Mouse (Mus musculus) midbrain, postnatal 0 days (tissue): Measurements from ENCODE around the gene 1700011M02Rik. TPM values are rescaled to one million over a fixed set of nuclear protein-coding genes. Genes with fewer than 3 reads are reported as not detected.
"Not testable (repeated sequence)": the region's sequence is repeated elsewhere in the genome, so short reads cannot be mapped to it uniquely, and the experiment has no call there.

Experiments used
- ATAC-seq: fragments of 200-750 bp; cut with Nextera tagmentation; 2 replicates; pipeline ENCODE4 v1.8.0; 2017; ENCODE audit warnings: moderate number of reproducible peaks, mild to moderate bottlenecking, moderate TSS enrichment, moderate library complexity; ENCODE audit not compliant: low FRiP score
- DNase-seq: peaks from one replicate; pipeline ENCODE4 v3.0.0-alpha.2; 2015; ENCODE audit warnings: low spot score
- H3K27ac ChIP-seq: fragments of 300-500 bp; sonication (generic); 2 replicates; pipeline ENCODE4 v1.5.1; 2014; ENCODE audit warnings: low read depth, mild to moderate bottlenecking, low read length, mixed read lengths
- H3K27me3 ChIP-seq: fragments of 300-500 bp; sonication (generic); 2 replicates; pipeline ENCODE4 v1.6.1; 2014; ENCODE audit warnings: low read length, control low read depth, mixed read lengths; ENCODE audit not compliant: insufficient read depth
- H3K36me3 ChIP-seq: fragments of 300-500 bp; sonication (generic); 2 replicates; pipeline ENCODE4 v1.6.1; 2014; ENCODE audit warnings: low read length, control low read depth, mixed read lengths; ENCODE audit not compliant: insufficient read depth
- H3K4me1 ChIP-seq: fragments of 300-500 bp; sonication (generic); 2 replicates; pipeline ENCODE4 v1.6.1; 2014; ENCODE audit warnings: mild to moderate bottlenecking, control low read depth, antibody characterized with exemption, low read length, mixed read lengths; ENCODE audit not compliant: insufficient read depth
- H3K4me2 ChIP-seq: fragments of 300-500 bp; sonication (generic); 2 replicates; pipeline ENCODE4 v1.6.1; 2014; ENCODE audit warnings: low read depth, mild to moderate bottlenecking, low read length, mixed read lengths; ENCODE audit not compliant: poor library complexity, severe bottlenecking
- H3K4me3 ChIP-seq: fragments of 300-500 bp; sonication (generic); 2 replicates; pipeline ENCODE4 v1.5.1; 2014; ENCODE audit warnings: low read depth, mild to moderate bottlenecking, low read length, moderate library complexity
- H3K9ac ChIP-seq: fragments of 300-500 bp; sonication (generic); replicated peaks from 2 replicates; pipeline ENCODE4 v1.6.1; 2014; ENCODE audit warnings: mild to moderate bottlenecking, low read length, moderate library complexity, mixed read lengths; ENCODE audit not compliant: poor library complexity, severe bottlenecking
- H3K9me3 ChIP-seq: fragments of 300-500 bp; sonication (generic); 2 replicates; pipeline ENCODE4 v1.6.1; 2016; ENCODE audit warnings: low read length, control low read depth
- CTCF ChIP-seq: IDR thresholded peaks from 2 replicates; pipeline ENCODE4 v1.5.1; 2016; ENCODE audit warnings: antibody characterized with exemption, mild to moderate bottlenecking
- WGBS: fragments of 180-500 bp; shearing (Covaris S2); extraction: QIAGEN DNeasy Blood & Tissue Kit; methylation state at CpG from one replicate; pipeline ENCODE4 v1.1.7; 2014; 5-methylcytosine and 5-hydroxymethylcytosine counted together
- polyA plus RNA-seq: library from polyadenylated mRNA; unstranded; fragments of >200 nt; fragmentation: Nextera tagmentation; extraction: Ambion mirVana; gene quantifications from 2 replicates; pipeline ENCODE4 v1.2.1, GENCODE M21; 2015
- total RNA-seq: library from RNA; depleted of rRNA; stranded (reverse); fragments of >200 nt; gene quantifications from 2 replicates; pipeline ENCODE4 v1.2.3, GENCODE M21; 2014; rRNA removed

1700011M02Rik gene
- total RNA-seq = not detected in 2 replicates
- polyA plus RNA-seq = not detected in 2 replicates

DNA sequence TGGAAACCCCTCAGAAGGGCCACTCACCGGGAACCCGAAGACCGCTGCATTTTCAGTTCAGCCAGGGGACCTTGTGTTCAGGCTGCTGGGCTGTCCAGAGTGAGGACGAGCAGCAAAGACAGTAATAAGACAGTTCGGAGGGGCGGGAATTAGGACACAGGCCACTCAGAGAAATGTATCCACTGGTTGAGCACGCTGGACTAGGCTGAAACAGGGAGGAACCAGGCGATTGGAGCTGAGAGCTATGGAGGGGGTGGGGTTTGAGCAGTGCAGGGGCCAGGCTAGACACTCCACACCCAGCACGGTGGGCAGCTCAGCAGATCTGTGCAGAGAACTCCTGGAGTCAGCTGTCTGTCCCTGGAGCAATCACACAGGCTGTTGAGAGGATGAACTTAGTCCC lies at the start of gene 1700011M02Rik, which contains the start of gene Dmrtc1a:
Gene 1700011M02Rik, plus strand, starts transcription at position 319 of the 400 bp plus-strand sequence.
Gene Dmrtc1a, minus strand, starts transcription at position 101 of the 400 bp plus-strand sequence.
- DNase-seq, H3K4me3 ChIP-seq, ATAC-seq, H3K27me3 ChIP-seq, H3K4me1 ChIP-seq, H3K9me3 ChIP-seq, H3K27ac ChIP-seq, H3K36me3 ChIP-seq, H3K4me2 ChIP-seq, H3K9ac ChIP-seq: not testable (repeated sequence)
- 68% methylated on average over 6 of the region's 9 CpGs for WGBS

DNA sequence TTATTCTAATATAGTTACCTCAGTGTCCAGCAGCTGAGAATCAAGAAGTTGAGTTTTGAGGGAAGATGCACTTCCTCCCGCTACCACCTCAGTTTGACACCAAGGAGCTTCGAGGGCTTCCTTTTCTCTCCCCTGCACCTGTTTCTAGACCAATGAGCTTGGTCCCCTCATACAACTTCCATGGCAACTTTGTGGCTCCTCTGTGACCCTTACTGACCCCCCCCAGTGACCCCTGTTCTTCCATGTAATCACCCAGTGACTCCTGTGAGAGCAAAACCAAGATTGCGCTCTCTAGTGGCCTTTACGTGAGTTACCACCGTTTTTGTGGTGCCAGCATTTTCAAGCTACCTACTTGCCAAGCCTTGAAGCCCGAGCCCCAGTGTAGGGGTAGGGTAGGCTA lies 40.8 kb upstream of the 1700011M02Rik start, which contains the start of gene 1700031F05Rik:
Gene 1700031F05Rik, minus strand, starts transcription at position 101 of the 400 bp plus-strand sequence.
- Histone ChIP-seq H3K9me3 (no peaks in the 10 kb centered on the region), H3K4me3 (no peak within 1 kb of the TSS), H3K9ac (no peak within 1 kb of the TSS), H3K27ac (no peak within 1 kb of the TSS), H3K36me3 (no peaks in the 10 kb centered on the region), H3K4me2 (no peak within 1 kb of the TSS), H3K4me1 (no peaks in the 10 kb centered on the region), H3K27me3 (no peaks in the 10 kb centered on the region; the same call in 1 of the 2 replicates)
- TF ChIP-seq CTCF = no peak
- WGBS = 89% methylated on average over 6 of the region's 6 CpGs
- no peak for ATAC-seq
- no peak for DNase-seq

DNA sequence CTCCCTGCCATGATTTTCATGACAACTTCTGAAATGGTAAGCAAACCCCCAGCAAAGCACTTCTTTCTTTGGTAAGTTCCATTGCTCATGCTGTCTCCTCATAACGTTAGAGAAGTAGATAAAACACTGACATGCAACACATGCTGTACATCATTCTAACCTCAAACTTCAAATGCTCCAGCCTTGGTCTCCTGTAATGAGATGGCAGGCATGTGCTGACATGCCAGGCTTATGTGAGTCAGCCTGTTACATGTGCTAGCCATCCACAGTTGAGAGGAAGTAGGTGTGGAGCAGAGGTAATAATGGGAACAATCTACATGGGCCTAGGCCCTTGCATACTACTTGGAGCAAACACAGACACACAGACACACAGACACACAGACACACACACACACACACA lies 6.1 kb downstream of the 1700011M02Rik start:
- not testable (repeated sequence) for H3K9me3 ChIP-seq, H3K27ac ChIP-seq, ATAC-seq, H3K4me3 ChIP-seq, H3K9ac ChIP-seq, H3K4me1 ChIP-seq, H3K36me3 ChIP-seq, H3K27me3 ChIP-seq, H3K4me2 ChIP-seq, DNase-seq
- WGBS = 83% methylated on average over 1 of the region's 1 CpGs

DNA sequence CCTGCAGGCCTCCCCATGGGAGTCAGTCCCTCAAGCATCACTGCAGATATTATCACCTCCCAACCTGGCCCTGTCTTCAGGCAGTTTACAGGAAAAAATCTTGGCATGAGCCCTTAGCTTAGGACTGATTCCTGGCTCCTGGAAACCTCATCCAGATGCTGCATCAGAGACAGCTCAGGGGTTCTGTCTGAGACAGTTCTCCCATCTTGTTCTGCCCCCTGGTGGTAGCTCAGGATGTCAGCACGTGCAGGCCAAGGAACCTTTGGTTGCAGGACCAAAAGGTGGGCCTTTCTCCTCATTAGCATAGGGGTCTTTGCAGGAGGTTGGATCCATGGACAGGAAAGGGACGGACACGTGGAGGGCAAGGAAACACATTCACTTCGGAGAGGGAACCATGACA lies 18.0 kb downstream of the 1700011M02Rik start:
- not testable (repeated sequence) for H3K4me2 ChIP-seq, H3K4me1 ChIP-seq, ATAC-seq, H3K36me3 ChIP-seq, H3K27ac ChIP-seq, H3K9me3 ChIP-seq, H3K9ac ChIP-seq, H3K27me3 ChIP-seq, H3K4me3 ChIP-seq
- peak; percentile 31 for DNase-seq
- TF ChIP-seq CTCF = peak; percentile 59
- 19% methylated on average over 4 of the region's 4 CpGs for WGBS

DNA sequence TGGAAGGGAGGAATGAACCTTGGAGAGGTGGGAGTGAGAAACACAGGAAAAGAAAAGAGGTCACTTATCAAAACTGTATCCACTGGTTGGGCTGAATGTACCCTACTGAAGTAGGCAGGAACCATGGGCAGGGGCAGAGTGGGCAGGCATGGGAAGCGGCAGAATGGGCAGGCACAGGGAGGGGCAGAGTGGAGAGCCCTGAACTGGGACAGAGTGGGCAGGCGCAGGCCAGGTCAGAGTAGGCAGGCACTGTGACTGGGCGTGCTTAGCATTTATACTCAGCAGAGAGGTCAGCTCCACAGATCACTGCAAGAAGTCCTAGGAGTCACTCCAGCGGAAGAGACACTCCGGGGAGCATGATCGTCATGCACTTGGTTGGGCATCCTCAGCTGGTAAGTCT lies 19.4 kb downstream of the 1700011M02Rik start, which contains the start of gene 1700018G05Rik:
Gene 1700018G05Rik, plus strand, starts transcription at position 301 of the 400 bp plus-strand sequence.
- H3K4me3 ChIP-seq, H3K4me2 ChIP-seq, H3K9me3 ChIP-seq, H3K4me1 ChIP-seq, H3K27me3 ChIP-seq, H3K27ac ChIP-seq, DNase-seq, H3K36me3 ChIP-seq, H3K9ac ChIP-seq, ATAC-seq: not testable (repeated sequence)
- 86% methylated on average over 5 of the region's 6 CpGs for WGBS

DNA sequence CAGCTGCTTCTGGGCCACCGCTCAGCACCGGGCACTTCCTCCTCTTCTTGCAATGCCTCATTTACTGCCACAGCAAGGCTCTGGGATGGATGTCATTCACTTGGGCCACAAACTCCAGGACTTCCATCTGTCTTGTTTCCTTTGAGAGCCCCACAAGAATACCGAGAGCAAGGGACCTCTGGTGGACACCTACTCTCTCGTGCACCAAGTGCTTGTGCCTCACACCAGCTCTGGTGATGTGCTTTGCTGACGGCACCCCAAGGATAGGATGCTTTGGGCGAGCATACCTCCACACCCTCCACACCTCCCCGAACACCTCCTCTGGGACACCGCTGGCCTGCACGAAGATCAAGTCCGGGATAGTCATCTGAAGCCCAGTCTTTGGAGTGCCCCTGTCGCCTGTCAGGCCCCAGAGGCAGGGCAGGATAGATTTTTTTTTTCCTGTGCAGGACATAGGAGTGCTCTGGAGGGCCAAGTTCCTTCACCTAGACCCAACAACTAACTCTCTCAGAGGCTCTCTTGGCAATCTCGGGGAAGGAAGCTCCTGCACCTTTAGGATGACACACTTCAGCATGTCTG lies 24.4 kb downstream of the 1700011M02Rik start:
- Histone ChIP-seq H3K4me3 (peak overlapping the region; percentile 58), H3K36me3 (no peaks in the 10 kb centered on the region), H3K4me1 (no peaks in the 10 kb centered on the region), H3K4me2 (peak overlapping the region; percentile 57), H3K9me3 (no peaks in the 10 kb centered on the region), H3K27me3 (peaks cover 3% of the 10 kb centered on the region; the same call in 1 of the 2 replicates), H3K27ac (0 out of 2 replicates have a peak overlapping the region, but pooled peaks have one; percentile 43), H3K9ac (peak overlapping the region; percentile 67)
- TF ChIP-seq CTCF = 0 out of 2 replicates have a peak, but pooled peaks have one; percentile 6
- WGBS = 50% methylated on average over 12 of the region's 12 CpGs
- ATAC-seq = no peak
- DNase-seq = no peak
